Mouse (Mus musculus) lung, embryonic 16.5 days (tissue): ENCODE measurements around the gene Slc45a1. TPM values are rescaled to one million over a fixed set of nuclear protein-coding genes. Genes with fewer than 3 reads are reported as not detected.

Experiments used
- ATAC-seq: fragments of 200-750 bp; cut with Nextera tagmentation; 2 replicates; pipeline ENCODE4 v1.8.0; 2017; ENCODE audit warnings: low read depth, mild to moderate bottlenecking, moderate library complexity
- H3K27ac ChIP-seq: fragments of 300-500 bp; sonication (generic); 2 replicates; pipeline ENCODE4 v1.5.1; 2014; ENCODE audit warnings: mild to moderate bottlenecking, control low read depth, low read length
- H3K27me3 ChIP-seq: fragments of 300-500 bp; sonication (generic); 2 replicates; pipeline ENCODE4 v1.6.1; 2014; ENCODE audit warnings: low read depth, low read length, mixed read lengths; ENCODE audit not compliant: control insufficient read depth, insufficient read depth
- H3K36me3 ChIP-seq: fragments of 300-500 bp; sonication (generic); 2 replicates; pipeline ENCODE4 v1.6.1; 2014; ENCODE audit warnings: low read length; ENCODE audit not compliant: control insufficient read depth, insufficient read depth
- H3K4me1 ChIP-seq: fragments of 300-500 bp; sonication (generic); replicated peaks from 2 replicates; pipeline ENCODE4 v1.6.1; 2014; ENCODE audit warnings: low read length, mixed read lengths; ENCODE audit not compliant: control insufficient read depth, insufficient read depth
- H3K4me2 ChIP-seq: fragments of 300-500 bp; sonication (generic); 2 replicates; pipeline ENCODE4 v1.6.1; 2014; ENCODE audit warnings: low read depth, low read length, control low read depth
- H3K4me3 ChIP-seq: fragments of 300-500 bp; sonication (generic); 2 replicates; pipeline ENCODE4 v1.5.1; 2014; ENCODE audit warnings: mild to moderate bottlenecking, low read length, control low read depth
- H3K9ac ChIP-seq: fragments of 300-500 bp; sonication (generic); 2 replicates; pipeline ENCODE4 v1.6.1; 2014; ENCODE audit warnings: low read length, control low read depth
- H3K9me3 ChIP-seq: fragments of 300-500 bp; sonication (generic); 2 replicates; pipeline ENCODE4 v1.6.1; 2016; ENCODE audit warnings: low read length; ENCODE audit not compliant: control insufficient read depth
- WGBS: fragments of 180-500 bp; shearing (Covaris S2); extraction: QIAGEN DNeasy Blood & Tissue Kit; methylation state at CpG from one replicate; pipeline ENCODE4 v1.1.7; 2014; 5-methylcytosine and 5-hydroxymethylcytosine counted together
- polyA plus RNA-seq: library from polyadenylated mRNA; unstranded; fragments of >200 nt; fragmentation: Nextera tagmentation; extraction: Ambion mirVana; gene quantifications from 2 replicates; pipeline ENCODE4 v1.2.1, GENCODE M21; 2015

Slc45a1 gene
- polyA plus RNA-seq, 1 experiment from 2014 or later, result 0.14 TPM

GRCm38 (mm10) chr4:150685778-150686493 lies 34.0 kb upstream of the Slc45a1 start:
- no peaks in the 10 kb centered on the region for H3K36me3 ChIP-seq
- peak overlapping the region; percentile 4; the same call in 1 of the 2 replicates for H3K9ac ChIP-seq
- no peak overlapping the region for H3K4me2 ChIP-seq
- H3K4me3 ChIP-seq, result no peak overlapping the region
- ATAC-seq, result no peak
- peak overlapping the region; percentile 15 for H3K27ac ChIP-seq
- peaks cover 17% of the 10 kb centered on the region for H3K4me1 ChIP-seq
- no peaks in the 10 kb centered on the region; the same call in 1 of the 2 replicates for H3K9me3 ChIP-seq
- H3K27me3 ChIP-seq, result no peaks in the 10 kb centered on the region
- WGBS, result 53% methylated on average over 8 of the region's 8 CpGs

GRCm38 (mm10) chr4:150685043-150685777 lies 33.2 kb upstream of the Slc45a1 start:
- peak overlapping the region; percentile 15 for H3K27ac ChIP-seq
- H3K4me2 ChIP-seq, result peak overlapping the region; percentile 41
- ATAC-seq, result peak; percentile 41; the same call in 1 of the 2 replicates

GRCm38 (mm10) chr4:150680373-150680772 lies 28.4 kb upstream of the Slc45a1 start:
- no peak for ATAC-seq

More at GRCm38 (mm10) chr4:150685043-150685777, 33.2 kb upstream of the Slc45a1 start:
- Histone ChIP-seq H3K36me3 (no peaks in the 10 kb centered on the region), H3K9me3 (no peaks in the 10 kb centered on the region; the same call in 1 of the 2 replicates), H3K4me3 (peak overlapping the region; percentile 8; the same call in 1 of the 2 replicates), H3K4me1 (peaks cover 17% of the 10 kb centered on the region), H3K27me3 (no peaks in the 10 kb centered on the region), H3K9ac (peak overlapping the region; percentile 39; the same call in 1 of the 2 replicates)
- WGBS, result 22% methylated on average over 15 of the region's 15 CpGs

DNA sequence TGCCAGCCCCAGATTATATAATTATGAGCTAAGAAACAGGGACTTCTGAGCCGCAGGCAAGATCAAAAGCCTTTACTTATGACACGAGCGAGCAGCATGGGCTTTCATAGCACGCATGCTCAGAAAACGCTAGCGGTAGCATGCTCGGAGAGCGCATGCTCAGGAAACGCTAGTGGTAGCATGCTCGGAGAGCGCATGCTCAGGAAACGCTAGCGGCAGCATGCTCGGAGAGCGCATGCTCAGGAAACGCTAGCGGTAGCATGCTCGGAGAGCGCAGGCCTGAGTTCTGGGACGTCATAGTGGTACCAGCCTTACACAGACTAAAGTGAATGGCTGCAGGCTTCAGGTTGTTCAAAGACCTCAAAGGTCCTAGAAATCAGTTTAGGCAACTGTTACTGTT lies 26.8 kb upstream of the Slc45a1 start:
- H3K9me3 ChIP-seq, result no peaks in the 10 kb centered on the region; the same call in 1 of the 2 replicates
- WGBS, result 95% methylated on average over 20 of the region's 20 CpGs
- ATAC-seq, result no peak
- no peak overlapping the region for H3K4me2 ChIP-seq
- H3K36me3 ChIP-seq, result no peaks in the 10 kb centered on the region
- no peak overlapping the region for H3K9ac ChIP-seq
- no peak overlapping the region for H3K27ac ChIP-seq
- H3K27me3 ChIP-seq, result no peaks in the 10 kb centered on the region
- no peak overlapping the region for H3K4me3 ChIP-seq
- no peaks in the 10 kb centered on the region for H3K4me1 ChIP-seq

More at GRCm38 (mm10) chr4:150680373-150680772, 28.4 kb upstream of the Slc45a1 start:
- Histone ChIP-seq H3K27ac (no peak overlapping the region), H3K36me3 (no peaks in the 10 kb centered on the region), H3K4me1 (peaks cover 8% of the 10 kb centered on the region), H3K27me3 (no peaks in the 10 kb centered on the region), H3K4me2 (no peak overlapping the region), H3K4me3 (no peak overlapping the region), H3K9me3 (no peaks in the 10 kb centered on the region; the same call in 1 of the 2 replicates), H3K9ac (no peak overlapping the region)
- WGBS, result 43% methylated on average over 5 of the region's 5 CpGs

- Histone ChIP-seq H3K27ac (no peak overlapping the region), H3K4me3 (no peak overlapping the region), H3K9ac (no peak overlapping the region), H3K4me1 (no peaks in the 10 kb centered on the region), H3K4me2 (no peak overlapping the region), H3K27me3 (no peaks in the 10 kb centered on the region), H3K36me3 (no peaks in the 10 kb centered on the region), H3K9me3 (no peaks in the 10 kb centered on the region; the same call in 1 of the 2 replicates)
- no peak for ATAC-seq
- 26% methylated on average over 4 of the region's 4 CpGs for WGBS
Observed at GRCm38 (mm10) chr4:150677846-150678224, 25.9 kb upstream of the Slc45a1 start.

DNA sequence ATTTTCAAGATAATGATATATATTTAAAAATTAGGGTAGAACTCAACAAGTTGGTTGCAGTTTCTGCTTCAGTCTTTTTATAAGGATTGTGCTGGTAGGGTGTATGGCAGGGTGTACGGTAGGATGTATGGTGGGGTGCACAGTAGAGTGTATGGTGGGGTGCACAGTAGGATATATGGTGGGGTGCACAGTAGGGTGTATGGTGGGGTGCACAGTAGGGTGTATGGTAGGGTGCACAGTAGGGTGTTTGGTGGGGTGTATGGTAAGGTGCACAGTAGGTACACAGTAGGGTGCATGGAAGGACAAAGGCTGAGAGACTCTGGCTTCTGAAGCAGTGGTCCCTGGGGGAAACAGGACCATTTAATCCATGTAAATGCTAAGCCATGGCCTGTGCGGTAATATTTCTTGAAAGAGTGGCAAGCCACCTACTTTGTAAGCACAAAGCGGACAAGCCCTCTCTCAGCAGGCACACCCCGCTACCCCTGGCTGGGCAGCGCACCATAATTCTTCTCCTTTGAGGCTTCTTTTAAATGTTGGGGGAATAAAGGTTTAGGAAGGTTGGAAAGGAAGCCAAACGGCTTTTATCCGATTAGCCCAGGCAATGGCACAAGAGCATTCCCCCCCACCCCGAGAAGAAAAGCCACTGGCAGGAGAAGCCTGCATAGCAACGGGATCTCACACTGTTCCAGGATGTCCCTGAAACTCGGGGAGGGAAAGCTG lies 25.3 kb upstream of the Slc45a1 start:
- no peak for ATAC-seq
- H3K27me3 ChIP-seq, result no peaks in the 10 kb centered on the region
- H3K27ac ChIP-seq, result no peak overlapping the region
- no peaks in the 10 kb centered on the region for H3K36me3 ChIP-seq
- no peak overlapping the region for H3K4me3 ChIP-seq
- WGBS, result 37% methylated on average over 10 of the region's 10 CpGs
- H3K9me3 ChIP-seq, result no peaks in the 10 kb centered on the region; the same call in 1 of the 2 replicates
- no peak overlapping the region for H3K4me2 ChIP-seq
- H3K9ac ChIP-seq, result no peak overlapping the region
- H3K4me1 ChIP-seq, result no peaks in the 10 kb centered on the region

GRCm38 (mm10) chr4:150676029-150676428 lies 24.1 kb upstream of the Slc45a1 start:
- no peaks in the 10 kb centered on the region for H3K36me3 ChIP-seq
- H3K9me3 ChIP-seq, result no peaks in the 10 kb centered on the region; the same call in 1 of the 2 replicates
- 86% methylated on average over 13 of the region's 13 CpGs for WGBS
- no peaks in the 10 kb centered on the region for H3K27me3 ChIP-seq
- H3K4me1 ChIP-seq, result no peaks in the 10 kb centered on the region
- H3K9ac ChIP-seq, result no peak overlapping the region
- no peak overlapping the region for H3K4me2 ChIP-seq
- no peak for ATAC-seq
- no peak overlapping the region for H3K4me3 ChIP-seq
- no peak overlapping the region for H3K27ac ChIP-seq

- no peak overlapping the region for H3K27ac ChIP-seq
- no peaks in the 10 kb centered on the region for H3K4me1 ChIP-seq
- no peak overlapping the region for H3K4me2 ChIP-seq
- 92% methylated on average over 10 of the region's 10 CpGs for WGBS
- H3K27me3 ChIP-seq, result no peaks in the 10 kb centered on the region
- ATAC-seq, result no peak
- no peaks in the 10 kb centered on the region for H3K9me3 ChIP-seq
- H3K9ac ChIP-seq, result no peak overlapping the region
- H3K4me3 ChIP-seq, result no peak overlapping the region
- no peaks in the 10 kb centered on the region for H3K36me3 ChIP-seq
Observed at GRCm38 (mm10) chr4:150675274-150675673, 23.3 kb upstream of the Slc45a1 start.

DNA sequence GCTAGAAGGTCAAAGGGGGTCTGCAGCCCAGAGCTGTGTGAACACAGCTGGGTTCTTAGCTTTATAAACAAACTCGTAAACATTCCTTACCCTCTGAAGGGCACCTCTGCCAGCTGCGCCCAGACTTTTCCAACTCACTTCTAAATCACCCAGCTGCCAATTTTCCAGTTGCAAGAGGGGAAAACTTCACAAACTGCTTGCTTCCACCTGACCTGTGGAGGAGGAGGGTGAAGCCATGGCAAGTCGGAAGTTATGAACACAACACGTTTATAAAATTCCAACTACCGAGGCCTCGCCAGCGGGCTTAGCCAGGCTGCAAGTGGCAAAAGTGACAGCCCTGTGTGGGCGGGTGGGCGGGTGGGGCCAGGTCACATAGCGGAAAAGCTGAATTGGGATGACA lies 13.8 kb upstream of the Slc45a1 start:
- H3K27me3 ChIP-seq, result no peaks in the 10 kb centered on the region
- H3K4me3 ChIP-seq, result no peak overlapping the region
- ATAC-seq, result no peak
- 59% methylated on average over 10 of the region's 10 CpGs for WGBS
- no peak overlapping the region for H3K4me2 ChIP-seq
- H3K9me3 ChIP-seq, result no peaks in the 10 kb centered on the region
- H3K27ac ChIP-seq, result no peak overlapping the region
- peaks cover 8% of the 10 kb centered on the region; the same call in 1 of the 2 replicates for H3K4me1 ChIP-seq
- no peak overlapping the region for H3K9ac ChIP-seq
- H3K36me3 ChIP-seq, result no peaks in the 10 kb centered on the region
